Mouse (Mus musculus) cerebellum, postnatal 4 days (tissue): ENCODE results near the gene Mak.

Source experiments
- DNase-seq, 2 experiments: peaks; one replicate each; pipeline ENCODE4 v3.0.0; 2022; ENCODE audit warnings: low spot score in 2 of 2, mixed read lengths in 1 of 2

Gene Mak

GRCm38 (mm10) chr13:41071617-41072016, 7.9 kb downstream of the Mak start:
- DNase-seq, result no peak

GRCm38 (mm10) chr13:41067618-41068017, 11.9 kb downstream of the Mak start:
- no peak for DNase-seq

GRCm38 (mm10) chr13:41051965-41052364, 27.5 kb downstream of the Mak start:
- no peak for DNase-seq

GRCm38 (mm10) chr13:41047280-41047679, 32.2 kb downstream of the Mak start:
- no peak for DNase-seq

DNA sequence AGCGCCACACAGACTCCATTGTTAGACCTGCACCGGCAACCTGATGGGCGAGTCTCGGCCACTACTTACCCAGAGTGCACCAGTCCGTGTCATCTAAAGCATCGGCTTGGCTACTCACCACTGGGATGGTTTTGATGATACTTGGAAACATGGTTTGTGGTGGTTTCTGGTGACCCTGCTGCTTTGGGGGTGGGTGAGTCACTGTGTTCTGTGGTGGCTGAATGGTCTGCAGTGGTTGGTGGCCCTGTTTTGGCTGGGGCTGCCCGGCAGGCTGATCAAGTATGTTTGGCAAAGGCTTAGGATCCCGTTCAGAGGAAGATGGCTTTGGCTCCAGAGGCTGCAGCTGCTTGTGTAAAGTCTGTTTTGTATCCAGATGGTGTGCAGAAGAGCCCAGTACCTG, 33.6 kb downstream of the Mak start:
- no peak for DNase-seq

DNA sequence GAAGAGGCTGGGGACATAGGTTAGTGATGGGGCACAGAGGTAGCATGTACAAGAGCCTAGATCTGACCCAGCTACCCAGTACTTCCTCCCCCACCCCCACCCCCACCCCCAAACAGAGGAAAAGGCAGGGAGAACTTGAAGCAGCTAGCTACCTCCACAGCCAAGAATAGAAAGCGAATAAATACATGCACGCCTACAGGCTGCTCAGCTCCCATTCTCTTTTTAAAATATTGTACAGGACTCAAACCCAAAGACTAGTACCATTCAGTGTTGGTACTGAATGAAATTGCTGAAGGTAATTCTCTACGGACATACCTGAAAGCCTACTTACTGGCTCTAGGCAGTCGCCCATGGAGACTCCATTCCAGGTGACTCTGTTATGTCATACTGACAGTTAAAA, 37.0 kb downstream of the Mak start:
- no peak for DNase-seq

- DNase-seq, result no peak
Measured at GRCm38 (mm10) chr13:41030098-41030497, 49.4 kb downstream of the Mak start.

- DNase-seq, result no peak
Measured at GRCm38 (mm10) chr13:41022099-41022498, 57.4 kb downstream of the Mak start.

- DNase-seq, result no peak
Measured at GRCm38 (mm10) chr13:41021607-41022006, 57.9 kb downstream of the Mak start.

DNA sequence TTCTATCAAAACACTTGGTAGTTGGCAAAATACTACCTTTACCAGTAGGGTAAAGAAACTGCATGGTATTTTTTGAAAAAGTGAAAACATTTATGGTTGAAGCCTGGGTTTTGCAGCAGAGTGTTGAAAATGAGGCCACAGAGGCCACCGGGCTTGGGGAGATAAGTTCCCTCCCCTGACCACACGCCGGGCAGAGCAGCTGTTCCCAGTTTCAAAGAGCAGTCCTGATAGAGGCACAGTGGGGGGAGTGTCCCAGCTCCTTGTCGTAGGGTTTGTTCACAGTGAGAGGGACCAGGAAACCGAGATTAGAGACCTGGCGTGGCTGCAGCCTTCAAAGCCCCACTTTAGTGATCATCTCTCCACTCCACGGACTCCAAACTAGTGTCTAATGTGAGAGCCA, 59.0 kb downstream of the Mak start:
- DNase-seq, result no peak

DNA sequence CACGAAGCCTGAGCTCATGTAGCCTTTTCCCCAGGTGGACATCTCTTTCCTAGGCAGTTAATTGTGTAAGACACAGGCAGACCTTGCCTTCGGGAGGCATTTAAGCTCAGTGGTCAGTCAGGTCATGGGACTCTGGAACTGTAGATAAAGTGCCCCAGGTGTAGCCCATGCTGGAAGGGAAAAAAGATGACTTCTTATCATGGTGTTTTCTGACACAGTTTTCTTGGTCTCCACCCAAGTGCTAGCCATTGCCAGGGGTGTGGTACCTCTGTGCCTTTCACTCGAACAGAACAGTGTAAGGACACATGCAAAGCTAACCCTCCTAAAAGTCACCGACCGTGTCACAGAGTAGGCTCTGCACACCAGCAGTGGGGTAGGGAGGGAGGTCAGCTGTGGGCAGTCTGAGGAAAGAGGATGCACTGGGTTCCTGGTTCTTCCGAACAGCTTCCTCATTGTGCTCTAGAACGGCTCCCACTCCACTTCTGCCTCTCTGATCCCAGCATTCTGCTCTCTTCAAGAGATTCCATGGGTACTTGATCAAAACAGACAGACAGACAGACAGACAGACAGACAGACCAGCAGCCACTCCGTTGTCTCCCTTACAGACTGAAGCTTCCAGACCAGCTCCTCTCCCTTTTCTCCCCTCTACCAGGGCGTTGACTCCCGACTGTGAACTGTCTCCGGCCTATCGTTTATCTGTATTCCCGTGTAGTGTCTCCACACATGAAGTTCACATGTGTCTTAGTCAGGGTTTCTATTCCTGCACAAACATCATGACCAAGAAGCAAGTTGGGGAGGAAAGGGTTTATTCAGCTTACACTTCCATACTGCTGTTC, 60.5 kb downstream of the Mak start:
- DNase-seq, result no peak

- no peak for DNase-seq
Measured at GRCm38 (mm10) chr13:41018236-41018635, 61.3 kb downstream of the Mak start.

- no peak for DNase-seq
Measured at GRCm38 (mm10) chr13:41017832-41018231, 61.7 kb downstream of the Mak start.

GRCm38 (mm10) chr13:41016797-41017405, 62.6 kb downstream of the Mak start:
- no peak for DNase-seq

DNA sequence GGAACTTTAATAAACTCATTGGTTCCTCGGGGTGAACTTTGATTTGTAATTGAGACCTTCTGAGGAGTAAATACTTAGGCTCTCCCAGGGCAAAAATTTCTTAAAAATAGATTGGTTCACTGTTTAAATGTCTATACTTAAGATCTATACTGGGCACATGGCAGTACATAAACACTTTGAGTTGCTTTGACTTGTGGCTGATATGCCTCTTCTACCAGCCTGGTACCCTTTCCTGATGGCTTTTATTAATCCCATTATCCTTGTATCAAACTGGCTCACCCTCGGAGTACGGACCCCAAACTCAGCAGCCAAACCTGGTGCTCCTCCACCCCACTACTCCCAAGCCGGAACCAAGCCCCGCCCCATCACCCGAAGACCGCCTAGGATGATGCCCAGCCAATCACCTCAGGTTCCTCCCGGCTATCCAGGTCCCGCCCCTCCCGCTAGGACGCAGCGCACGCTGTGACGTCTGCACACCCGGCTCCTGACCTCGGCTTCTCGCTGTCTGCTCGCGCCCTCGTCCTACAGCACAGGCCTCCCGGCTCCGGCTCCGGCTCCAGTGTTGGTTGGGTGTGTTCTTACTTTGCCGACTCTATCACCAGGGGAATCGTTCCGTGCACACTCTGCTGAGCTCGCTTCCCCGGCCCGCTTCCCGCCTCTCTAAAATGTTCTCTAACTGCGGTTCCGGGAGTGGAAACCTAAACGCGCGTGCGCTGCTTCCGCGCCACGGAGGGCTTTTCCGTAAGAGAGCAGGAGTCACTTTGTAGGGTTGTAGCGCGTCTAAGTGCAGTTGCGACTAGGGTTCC, 63.5 kb downstream of the Mak start, which contains the start of gene Tmem14c:
Gene Tmem14c (plus strand): TSS at position 464 of the 806 bp plus-strand sequence.
- peak; percentile 75 to 87 for DNase-seq

DNA sequence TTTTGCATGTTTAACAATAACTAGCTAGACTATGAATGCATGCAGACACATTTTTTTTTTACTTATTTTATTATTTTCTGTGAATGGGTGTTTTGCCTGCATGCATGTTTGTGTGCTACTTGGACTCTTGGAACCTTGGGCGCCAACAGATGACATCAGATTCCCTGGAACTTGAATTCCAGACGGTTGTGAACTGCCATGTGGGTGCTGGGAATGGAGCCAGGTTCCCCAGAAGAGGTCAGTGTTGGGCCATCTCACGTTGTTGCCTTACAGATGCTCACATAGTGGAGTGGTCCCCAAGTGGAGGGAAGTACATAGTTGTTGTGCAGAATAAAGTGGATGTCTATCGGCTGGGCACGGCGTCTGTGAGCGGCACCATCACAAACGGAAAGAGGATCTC, 70.6 kb downstream of the Mak start:
- DNase-seq, result no peak

DNA sequence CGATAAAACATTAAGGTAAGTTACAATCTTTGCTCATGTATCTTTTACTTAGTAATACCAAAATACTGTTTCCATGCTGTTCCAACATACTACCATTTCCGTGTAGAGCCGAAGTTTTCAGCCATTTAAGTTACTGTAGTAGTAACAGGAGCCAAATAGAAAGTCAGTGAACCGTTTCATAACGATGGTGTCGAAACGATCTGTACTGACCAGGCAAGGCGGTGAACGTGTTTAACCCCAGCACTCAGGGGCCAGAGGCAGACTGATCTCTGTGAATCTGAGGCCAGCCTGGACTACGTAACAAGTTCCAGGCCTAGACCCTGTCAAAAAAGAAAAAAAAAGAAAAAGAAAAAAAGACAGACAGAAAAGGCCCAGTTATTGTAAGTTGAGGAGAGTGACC, 71.2 kb downstream of the Mak start:
- no peak for DNase-seq

- no peak for DNase-seq
Measured at GRCm38 (mm10) chr13:41006244-41006643, 73.3 kb downstream of the Mak start.

DNA sequence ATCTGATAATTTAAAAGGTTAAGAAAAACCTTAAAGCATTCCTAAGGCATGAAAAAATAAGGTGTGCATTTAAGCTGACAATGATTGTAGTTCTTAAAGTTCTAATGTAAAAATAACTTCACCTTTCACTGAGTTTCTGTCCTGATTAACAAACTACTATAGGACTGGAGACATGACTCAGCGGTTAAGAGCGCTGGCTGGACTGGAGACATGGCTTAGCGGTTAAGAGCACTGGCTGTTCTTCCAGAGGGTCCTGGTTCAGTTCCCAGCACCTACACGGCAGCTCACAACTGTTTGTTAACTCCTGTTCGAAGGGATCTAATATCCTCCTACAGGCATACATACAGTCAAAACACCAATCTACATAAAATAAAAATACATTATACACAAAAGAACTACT, 77.5 kb downstream of the Mak start:
- no peak for DNase-seq

DNA sequence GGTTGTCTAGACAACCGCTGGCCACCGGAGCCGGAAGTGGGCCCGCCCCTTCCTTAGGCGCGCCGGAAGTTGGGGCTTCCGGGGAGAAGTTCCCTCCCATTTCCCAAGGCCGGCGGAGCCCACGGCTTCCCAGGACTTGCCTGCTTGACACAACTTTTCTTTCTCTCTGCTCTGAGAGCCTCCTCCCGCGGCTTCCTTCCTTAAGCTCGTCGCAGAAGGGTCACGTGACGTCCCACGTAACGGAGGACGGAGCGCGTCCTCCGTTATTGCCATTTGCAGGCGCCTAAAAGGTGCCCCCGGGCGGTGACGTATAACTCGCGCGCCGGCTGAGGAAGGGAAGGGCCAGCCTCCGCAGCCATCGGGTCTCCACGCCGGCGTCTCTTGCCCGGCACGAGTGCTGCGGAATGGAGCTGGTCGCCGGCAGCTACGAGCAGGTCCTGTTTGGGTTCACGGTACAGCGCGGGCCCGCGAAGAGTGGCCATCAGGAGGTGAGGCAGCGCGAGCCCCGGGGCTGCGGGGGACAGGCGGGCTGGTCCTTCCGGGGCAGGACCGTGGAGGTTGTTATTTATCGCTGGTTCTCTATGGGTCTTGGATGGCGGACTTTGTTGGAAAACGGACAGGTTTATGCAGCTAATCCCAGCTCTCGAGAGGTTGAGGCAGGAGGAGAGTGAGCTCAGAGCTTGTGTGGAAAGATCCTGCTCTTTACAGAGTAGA, 78.4 kb downstream of the Mak start, which contains the start of gene Pak1ip1:
Gene Pak1ip1 (plus strand): TSS at position 98 of the 714 bp plus-strand sequence.
- peak; percentile 85 to 92 for DNase-seq

- peak in 1 of 2 experiments; percentile 46 for DNase-seq
Measured at GRCm38 (mm10) chr13:41000140-41000925, 79.2 kb downstream of the Mak start.
